Mouse (Mus musculus): ENCODE results near the gene Cdc6. TPM values are rescaled to one million over a fixed set of nuclear protein-coding genes. Genes with fewer than 3 reads are reported as not detected.

The Cdc6 gene
- 59.7 and 71.2 TPM in 2 replicates for polyA plus RNA-seq (2015; fragmentation: Nextera tagmentation; extraction: Ambion mirVana)

GRCm38 (mm10) chr11:98907437-98908173 lies at the start of gene Cdc6:
Cdc6 (plus strand) TSS chr11:98907801.

GRCm38 (mm10) chr11:98863028-98863750 lies 44.4 kb upstream of the Cdc6 start, which contains the start of gene Wipf2:
Wipf2 (plus strand) TSS chr11:98863638.

GRCm38 (mm10) chr11:98927438-98928076 lies 20.0 kb downstream of the Cdc6 start, which contains the start of gene Rara:
Rara (plus strand) TSS chr11:98927818.

Other genes starting within 250 kb of the Cdc6 start
- gene Gsdma, start 243.4 kb upstream of the Cdc6 start, polyA plus RNA-seq (2015; fragmentation: Nextera tagmentation; extraction: Ambion mirVana): 0.08 and 0.10 TPM in 2 replicates
- gene Psmd3, start 225.2 kb upstream of the Cdc6 start, polyA plus RNA-seq (2015; fragmentation: Nextera tagmentation; extraction: Ambion mirVana): 97.4 and 100 TPM in 2 replicates
- gene Csf3, start 206.5 kb upstream of the Cdc6 start, polyA plus RNA-seq (2015; fragmentation: Nextera tagmentation; extraction: Ambion mirVana): not detected in 2 replicates
- gene Med24, start 178.4 kb upstream of the Cdc6 start, polyA plus RNA-seq (2015; fragmentation: Nextera tagmentation; extraction: Ambion mirVana): 22.2 and 22.7 TPM in 2 replicates
- gene Thra, start 167.2 kb upstream of the Cdc6 start, polyA plus RNA-seq (2015; fragmentation: Nextera tagmentation; extraction: Ambion mirVana): 15.5 and 19.9 TPM in 2 replicates
- 0.90 and 1.2 TPM in 2 replicates for gene Nr1d1, start 132.5 kb upstream of the Cdc6 start, polyA plus RNA-seq (2015; fragmentation: Nextera tagmentation; extraction: Ambion mirVana)
- 15.0 and 18.0 TPM in 2 replicates for gene Msl1, start 112.3 kb upstream of the Cdc6 start, polyA plus RNA-seq (2015; fragmentation: Nextera tagmentation; extraction: Ambion mirVana)
- gene Casc3, start 102.9 kb upstream of the Cdc6 start, polyA plus RNA-seq (2015; fragmentation: Nextera tagmentation; extraction: Ambion mirVana): 15.9 and 16.2 TPM in 2 replicates
- 0.19 and 0.38 TPM in 2 replicates for gene Rapgefl1, start 71.0 kb upstream of the Cdc6 start, polyA plus RNA-seq (2015; fragmentation: Nextera tagmentation; extraction: Ambion mirVana)
- gene Wipf2, start 44.2 kb upstream of the Cdc6 start, polyA plus RNA-seq (2015; fragmentation: Nextera tagmentation; extraction: Ambion mirVana): 3.2 and 3.7 TPM in 2 replicates
- 13.0 and 18.8 TPM in 2 replicates for gene Rara, start 20.0 kb downstream of the Cdc6 start, polyA plus RNA-seq (2015; fragmentation: Nextera tagmentation; extraction: Ambion mirVana)
- 0.52 TPM in 1 of 2 replicates, not detected in the other for gene Gjd3, start 75.2 kb downstream of the Cdc6 start, polyA plus RNA-seq (2015; fragmentation: Nextera tagmentation; extraction: Ambion mirVana)
- gene Top2a, start 116.4 kb downstream of the Cdc6 start, polyA plus RNA-seq (2015; fragmentation: Nextera tagmentation; extraction: Ambion mirVana): 227 and 254 TPM in 2 replicates
- gene Igfbp4, start 133.4 kb downstream of the Cdc6 start, polyA plus RNA-seq (2015; fragmentation: Nextera tagmentation; extraction: Ambion mirVana): 250 and 413 TPM in 2 replicates
- gene Tns4, start 181.5 kb downstream of the Cdc6 start, polyA plus RNA-seq (2015; fragmentation: Nextera tagmentation; extraction: Ambion mirVana): 0.65 and 0.70 TPM in 2 replicates
- gene Ccr7, start 247.3 kb downstream of the Cdc6 start, polyA plus RNA-seq (2015; fragmentation: Nextera tagmentation; extraction: Ambion mirVana): 1.4 and 2.2 TPM in 2 replicates